Mouse (Mus musculus): ENCODE measurements around the gene Tubb4b.

Gene Tubb4b

GRCm38 (mm10) chr2:25221331-25221772 is 3.1 kb downstream of the Tubb4b start:
- DNase-seq: no peak

- no peak for DNase-seq
Measured at GRCm38 (mm10) chr2:25218445-25218844, 6.1 kb downstream of the Tubb4b start, which contains the start of gene Fam166a. Fam166a (plus strand) TSS chr2:25218745.

- DNase-seq: no peak
Measured at GRCm38 (mm10) chr2:25217666-25218065, 6.8 kb downstream of the Tubb4b start.

GRCm38 (mm10) chr2:25214444-25214843 is 10.1 kb downstream of the Tubb4b start, which contains the start of gene Stpg3:
Stpg3 (minus strand) TSS chr2:25214637.
- DNase-seq: no peak

- DNase-seq: no peak
Measured at GRCm38 (mm10) chr2:25213266-25213865, 11.1 kb downstream of the Tubb4b start.

GRCm38 (mm10) chr2:25211121-25211670 is 13.3 kb downstream of the Tubb4b start, which contains the start of gene Nelfb:
Nelfb (minus strand) TSS chr2:25211489.
- DNase-seq: peak; percentile 86

GRCm38 (mm10) chr2:25210686-25211085 is 13.8 kb downstream of the Tubb4b start:
- no peak for DNase-seq

- no peak for DNase-seq
Measured at GRCm38 (mm10) chr2:25207593-25207992, 16.9 kb downstream of the Tubb4b start.

- DNase-seq: no peak
Measured at GRCm38 (mm10) chr2:25203631-25204214, 20.8 kb downstream of the Tubb4b start.

- DNase-seq: no peak
Measured at GRCm38 (mm10) chr2:25200631-25201030, 23.9 kb downstream of the Tubb4b start.

GRCm38 (mm10) chr2:25197946-25198345 is 26.6 kb downstream of the Tubb4b start:
- DNase-seq: no peak

GRCm38 (mm10) chr2:25197191-25197590 is 27.3 kb downstream of the Tubb4b start:
- no peak for DNase-seq

GRCm38 (mm10) chr2:25196172-25196954 is 28.1 kb downstream of the Tubb4b start, which contains the start of gene Tor4a:
Tor4a (minus strand) TSS chr2:25196886.
- peak; percentile 67 for DNase-seq

GRCm38 (mm10) chr2:25195211-25196156 is 29.0 kb downstream of the Tubb4b start:
- DNase-seq: no peak

GRCm38 (mm10) chr2:25194486-25195171 is 29.9 kb downstream of the Tubb4b start:
- DNase-seq: no peak

- DNase-seq: no peak
Measured at GRCm38 (mm10) chr2:25194006-25194405, 30.5 kb downstream of the Tubb4b start.

- peak; percentile 82 for DNase-seq
Measured at GRCm38 (mm10) chr2:25193330-25193770, 31.2 kb downstream of the Tubb4b start.

GRCm38 (mm10) chr2:25187841-25188240 is 36.7 kb downstream of the Tubb4b start:
- no peak for DNase-seq

- DNase-seq: no peak
Measured at GRCm38 (mm10) chr2:25186575-25186930, 37.9 kb downstream of the Tubb4b start.

- peak; percentile 40 for DNase-seq
Measured at GRCm38 (mm10) chr2:25185625-25186574, 38.6 kb downstream of the Tubb4b start.
